Mouse (Mus musculus) heart, embryonic 10.5 days (tissue): Measurements from ENCODE around the gene Fitm2. TPM values are rescaled to one million over a fixed set of nuclear protein-coding genes. Genes with fewer than 3 reads are reported as not detected.

Experiments used
- DNase-seq: peaks from one replicate; pipeline ENCODE4 v3.0.0-alpha.2; 2017; ENCODE audit warnings: low spot score
- H3K27ac ChIP-seq: fragments of 300-500 bp; sonication (generic); 2 replicates; pipeline ENCODE4 v1.5.1; 2016; ENCODE audit warnings: mild to moderate bottlenecking
- H3K27me3 ChIP-seq: fragments of 300-500 bp; sonication (generic); 2 replicates; pipeline ENCODE4 v1.6.1; 2016; ENCODE audit warnings: mild to moderate bottlenecking; ENCODE audit not compliant: poor library complexity, insufficient read depth, severe bottlenecking
- H3K36me3 ChIP-seq: fragments of 300-500 bp; sonication (generic); 2 replicates; pipeline ENCODE4 v1.6.1; 2016; ENCODE audit warnings: mild to moderate bottlenecking, moderate library complexity
- H3K4me1 ChIP-seq: fragments of 300-500 bp; sonication (generic); 2 replicates; pipeline ENCODE4 v1.6.1; 2016; ENCODE audit warnings: mild to moderate bottlenecking
- H3K4me3 ChIP-seq: fragments of 300-500 bp; sonication (generic); 2 replicates; pipeline ENCODE4 v1.5.1; 2016; ENCODE audit warnings: mild to moderate bottlenecking, moderate library complexity
- H3K9me3 ChIP-seq: fragments of 300-500 bp; sonication (generic); 2 replicates; pipeline ENCODE4 v1.6.1; 2016; ENCODE audit warnings: mild to moderate bottlenecking, moderate library complexity
- WGBS: fragments of 180-500 bp; shearing (Covaris S2); methylation state at CpG from one replicate; pipeline ENCODE4 v1.1.7; 2016; 5-methylcytosine and 5-hydroxymethylcytosine counted together
- polyA plus RNA-seq: library from polyadenylated mRNA; unstranded; fragments of >200 nt; fragmentation: Nextera tagmentation; extraction: Ambion mirVana; gene quantifications from 2 replicates; pipeline ENCODE4 v1.2.1, GENCODE M21; 2016

Fitm2 gene
- polyA plus RNA-seq, 1 experiment from 2014 or later = 13.0 TPM

DNA sequence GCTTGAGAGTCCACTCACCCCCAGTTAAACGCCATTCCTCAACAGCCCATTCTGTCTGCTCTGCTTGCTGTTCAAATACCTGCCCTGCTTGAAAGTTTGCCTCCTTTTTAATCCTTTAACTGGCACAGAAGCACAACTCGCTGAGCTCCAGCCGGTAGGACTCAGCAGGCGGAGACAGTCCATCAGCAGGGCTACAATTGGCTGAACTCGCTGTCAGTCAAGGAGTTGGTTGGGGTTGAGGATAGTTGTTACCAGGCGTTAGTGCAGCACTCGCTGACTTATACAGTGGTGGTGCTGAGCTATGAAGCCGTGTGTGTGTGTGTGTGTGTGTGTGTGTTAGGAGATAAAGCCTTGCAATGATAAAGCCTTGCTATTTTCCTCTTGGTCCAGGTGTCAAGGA is 11.8 kb downstream of the Fitm2 start:
- Histone ChIP-seq H3K27me3 (peaks cover 31% of the 10 kb centered on the region), H3K27ac (no peak overlapping the region), H3K36me3 (no peaks in the 10 kb centered on the region), H3K9me3 (no peaks in the 10 kb centered on the region), H3K4me3 (no peak overlapping the region), H3K4me1 (peaks cover 52% of the 10 kb centered on the region)
- DNase-seq = no peak
- 90% methylated on average over 8 of the region's 8 CpGs for WGBS

DNA sequence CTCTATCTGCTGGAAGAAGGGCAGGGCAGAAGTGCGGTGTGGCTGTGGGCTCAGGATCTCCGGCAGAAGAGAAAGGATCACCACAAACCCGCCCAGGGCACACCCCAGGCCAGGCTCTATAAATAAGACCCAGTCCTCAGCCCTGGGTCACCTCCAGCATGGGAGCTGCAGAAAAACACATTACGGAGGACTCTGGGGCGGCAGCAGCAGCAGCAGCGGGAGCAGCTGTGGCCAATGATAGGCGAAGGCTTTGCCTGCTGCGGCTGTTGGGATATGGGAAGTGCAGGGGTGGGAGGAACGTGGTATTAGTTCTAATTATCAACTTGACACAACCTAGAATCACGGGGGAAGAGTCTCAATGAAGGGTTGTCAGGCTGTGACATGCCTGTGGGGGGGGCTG is 13.0 kb downstream of the Fitm2 start:
- DNase-seq = no peak
- no peak overlapping the region for H3K27ac ChIP-seq
- H3K36me3 ChIP-seq = no peaks in the 10 kb centered on the region
- peaks cover 39% of the 10 kb centered on the region for H3K4me1 ChIP-seq
- 28% methylated on average over 10 of the region's 10 CpGs for WGBS
- H3K27me3 ChIP-seq = peaks cover 35% of the 10 kb centered on the region
- H3K9me3 ChIP-seq = no peaks in the 10 kb centered on the region
- H3K4me3 ChIP-seq = no peak overlapping the region; the same call in 1 of the 2 replicates

DNA sequence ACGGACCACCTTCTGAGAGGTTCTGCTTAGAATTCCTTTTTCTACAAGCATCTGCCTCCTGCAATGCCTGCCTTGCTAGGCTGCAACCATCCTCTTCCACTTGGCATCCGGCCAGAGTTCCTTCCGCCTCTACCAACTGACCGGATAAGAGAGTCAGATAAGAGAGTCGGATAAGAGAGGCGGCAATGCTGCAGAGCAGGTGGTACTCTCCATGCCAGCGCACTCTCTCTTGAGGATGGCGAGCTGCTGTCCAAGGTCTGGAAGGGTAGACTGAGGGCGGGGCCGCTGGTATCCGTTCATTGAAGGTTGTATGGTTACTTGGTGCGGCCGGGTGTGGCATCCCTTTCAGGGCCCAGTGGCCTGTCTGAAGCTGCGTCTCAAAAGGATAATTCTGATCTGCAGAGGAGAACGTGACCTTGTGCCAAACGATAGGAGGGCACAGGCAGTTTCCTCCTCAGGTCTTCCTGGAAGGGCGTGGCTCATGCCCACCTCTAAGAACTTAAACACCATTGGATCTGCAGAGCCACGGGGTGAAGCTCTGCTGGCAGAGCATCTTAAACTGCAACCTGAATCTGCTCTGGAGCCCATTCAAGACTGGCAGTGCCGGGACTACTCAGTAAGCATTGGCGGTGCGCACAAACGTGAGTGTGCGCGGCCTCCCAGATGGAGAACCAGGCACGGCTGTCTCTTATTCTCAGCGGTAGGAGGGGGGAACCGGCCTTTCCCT is 13.7 kb downstream of the Fitm2 start:
- no peak for DNase-seq
- no peak overlapping the region; the same call in 1 of the 2 replicates for H3K4me3 ChIP-seq
- no peaks in the 10 kb centered on the region for H3K9me3 ChIP-seq
- no peak overlapping the region for H3K27ac ChIP-seq
- no peaks in the 10 kb centered on the region for H3K36me3 ChIP-seq
- 40% methylated on average over 27 of the region's 27 CpGs for WGBS
- peaks cover 33% of the 10 kb centered on the region for H3K4me1 ChIP-seq
- peaks cover 40% of the 10 kb centered on the region for H3K27me3 ChIP-seq

DNA sequence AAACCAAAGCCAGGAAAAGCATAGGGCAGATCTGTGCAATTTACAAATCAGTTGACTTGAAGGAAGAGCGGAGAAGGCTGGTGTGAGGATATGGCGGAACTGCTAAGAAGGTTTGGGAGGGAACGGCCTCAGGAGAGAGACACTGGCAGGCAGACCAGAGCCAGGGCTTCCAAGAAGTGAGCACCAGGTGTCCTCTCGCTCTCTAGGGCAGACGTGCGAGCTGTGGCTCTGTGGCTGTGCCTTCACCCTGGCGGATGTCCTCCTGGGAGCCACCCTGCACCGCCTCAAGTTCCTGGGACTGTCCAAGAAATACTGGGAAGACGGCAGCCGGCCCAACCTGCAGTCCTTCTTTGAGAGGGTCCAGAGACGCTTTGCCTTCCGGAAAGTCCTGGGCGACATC is 19.1 kb downstream of the Fitm2 start:
- H3K4me3 ChIP-seq = no peak overlapping the region

DNA sequence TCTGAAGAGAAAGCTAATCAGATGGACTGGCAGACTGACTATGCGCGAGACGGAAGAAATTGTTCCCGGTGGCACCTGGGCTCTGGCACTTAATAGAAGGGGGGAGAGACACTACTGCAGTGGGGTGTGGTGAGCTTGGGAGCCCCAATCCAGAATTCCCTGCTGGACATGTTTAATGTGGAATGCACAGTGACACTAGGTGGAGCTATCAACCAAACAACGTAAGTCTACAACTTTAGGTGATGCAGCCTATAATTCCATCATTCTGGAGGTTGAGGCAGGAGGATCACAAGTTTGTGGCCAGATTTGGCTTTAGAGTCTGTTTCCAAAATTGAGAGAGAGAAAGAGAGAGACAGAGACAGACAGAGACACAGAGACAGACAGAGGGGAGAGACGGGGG is 19.7 kb downstream of the Fitm2 start:
- Histone ChIP-seq H3K9me3 (no peaks in the 10 kb centered on the region), H3K36me3 (no peaks in the 10 kb centered on the region), H3K4me3 (no peak overlapping the region), H3K4me1 (peaks cover 4% of the 10 kb centered on the region; the same call in 1 of the 2 replicates), H3K27me3 (peaks cover 40% of the 10 kb centered on the region), H3K27ac (no peak overlapping the region)
- DNase-seq = no peak
- WGBS = 86% methylated on average over 6 of the region's 6 CpGs

More for the DNA sequence above, 19.1 kb downstream of the Fitm2 start:
- 85% methylated on average over 13 of the region's 13 CpGs for WGBS
- DNase-seq = no peak
- H3K9me3 ChIP-seq = no peaks in the 10 kb centered on the region
- no peaks in the 10 kb centered on the region for H3K36me3 ChIP-seq
- H3K27me3 ChIP-seq = peaks cover 47% of the 10 kb centered on the region
- H3K27ac ChIP-seq = no peak overlapping the region
- H3K4me1 ChIP-seq = peaks cover 5% of the 10 kb centered on the region

DNA sequence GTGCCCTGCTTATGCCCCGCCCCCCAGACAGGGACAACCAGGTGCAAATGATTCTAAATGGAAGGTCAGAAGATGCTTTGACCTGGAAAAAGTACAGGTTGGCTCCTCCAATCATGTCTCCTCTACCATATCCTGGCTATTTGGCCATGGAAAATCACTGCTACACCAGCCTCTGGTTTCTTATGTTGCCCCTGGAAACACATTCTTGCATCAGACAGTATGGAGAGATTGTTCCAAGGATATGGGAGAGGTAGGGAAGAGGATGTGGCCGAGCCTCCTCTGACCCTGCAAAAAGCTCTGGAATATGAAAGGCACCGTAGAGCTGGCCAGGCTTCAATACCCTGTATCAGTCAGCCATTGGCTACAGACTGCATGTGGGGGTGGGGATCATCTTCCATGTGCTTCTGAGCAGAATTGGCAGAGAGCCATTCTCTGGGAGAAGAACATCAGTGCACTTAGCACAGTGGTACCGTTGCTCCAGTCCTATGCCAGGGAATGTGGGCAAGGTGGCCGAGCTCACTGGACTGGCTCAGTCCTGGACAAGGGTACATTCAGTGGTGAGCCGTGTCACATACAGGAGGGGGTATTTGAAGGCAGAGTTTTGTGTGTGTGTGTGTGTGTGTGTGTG is 21.6 kb downstream of the Fitm2 start:
- Histone ChIP-seq H3K4me1 (peaks cover 4% of the 10 kb centered on the region), H3K36me3 (no peaks in the 10 kb centered on the region), H3K27me3 (peaks cover 36% of the 10 kb centered on the region; the same call in 1 of the 2 replicates), H3K9me3 (no peaks in the 10 kb centered on the region), H3K4me3 (no peak overlapping the region), H3K27ac (no peak overlapping the region)
- DNase-seq = no peak
- WGBS = 66% methylated on average over 6 of the region's 6 CpGs

DNA sequence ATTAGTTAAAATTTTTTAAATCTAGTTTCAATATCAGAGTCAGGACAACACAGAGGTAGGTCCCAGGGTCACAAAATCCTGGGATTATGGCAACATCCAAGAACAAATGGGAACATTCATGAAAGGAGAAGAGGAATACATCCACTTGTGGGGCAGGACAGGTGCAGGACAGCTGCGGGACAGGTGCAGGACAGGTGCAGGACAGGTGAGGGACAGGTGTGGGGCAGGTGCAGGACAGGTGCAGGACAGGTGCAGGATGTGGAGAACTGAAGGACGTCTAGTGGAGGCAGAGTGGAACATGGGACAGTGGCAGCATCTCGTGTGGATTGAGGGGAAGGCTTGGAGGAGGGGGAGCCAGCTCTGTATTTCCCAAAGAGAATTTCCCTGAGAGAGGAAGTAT is 23.2 kb downstream of the Fitm2 start:
- WGBS = 72% methylated on average over 3 of the region's 3 CpGs
- Histone ChIP-seq H3K27me3 (peaks cover 32% of the 10 kb centered on the region; the same call in 1 of the 2 replicates), H3K27ac (no peak overlapping the region), H3K9me3 (no peaks in the 10 kb centered on the region), H3K4me3 (no peak overlapping the region), H3K4me1 (peaks cover 4% of the 10 kb centered on the region), H3K36me3 (no peaks in the 10 kb centered on the region)
- no peak for DNase-seq

DNA sequence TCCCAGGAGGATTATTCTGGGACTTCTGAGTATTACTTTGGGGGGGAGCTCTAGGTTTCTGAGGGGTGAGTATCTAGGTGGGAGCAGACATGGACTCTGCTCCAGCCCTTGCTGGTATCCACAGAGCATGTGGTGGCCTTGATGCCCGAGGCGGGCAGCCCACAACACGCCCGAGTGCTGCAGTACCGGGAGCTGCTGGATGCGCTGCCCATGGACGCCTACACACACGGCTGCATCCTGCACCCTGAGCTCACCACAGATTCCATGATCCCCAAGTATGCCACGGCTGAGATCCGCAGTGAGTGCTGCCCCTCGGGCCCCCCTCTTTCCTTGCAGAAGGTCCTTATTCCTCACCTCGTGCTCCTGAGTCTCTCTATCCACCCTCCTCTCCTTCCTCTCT is 25.1 kb downstream of the Fitm2 start:
- Histone ChIP-seq H3K4me1 (peaks cover 4% of the 10 kb centered on the region), H3K27ac (no peak overlapping the region), H3K9me3 (no peaks in the 10 kb centered on the region), H3K4me3 (no peak overlapping the region), H3K36me3 (no peaks in the 10 kb centered on the region), H3K27me3 (peaks cover 32% of the 10 kb centered on the region; the same call in 1 of the 2 replicates)
- DNase-seq = no peak
- 73% methylated on average over 12 of the region's 12 CpGs for WGBS

DNA sequence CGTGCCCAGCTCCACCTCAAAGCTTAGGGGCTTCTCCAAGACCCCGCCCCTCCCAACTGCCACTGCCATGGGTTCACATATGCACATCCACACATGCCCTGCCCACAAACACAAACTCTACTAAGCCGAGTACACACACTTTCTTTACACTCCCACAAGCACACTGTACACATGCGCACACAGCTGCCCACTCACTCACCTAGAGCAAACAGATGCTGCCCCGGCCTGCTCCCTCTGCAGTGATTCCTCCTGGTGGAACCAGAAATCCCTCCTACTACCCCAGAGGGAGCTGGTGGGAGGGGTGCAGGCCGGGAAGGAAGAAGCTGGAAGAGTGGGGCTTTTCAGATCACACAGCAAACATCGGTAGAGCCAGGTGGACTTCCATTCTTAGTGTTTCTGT is 28.4 kb downstream of the Fitm2 start:
- no peak for DNase-seq
- Histone ChIP-seq H3K27me3 (peaks cover 26% of the 10 kb centered on the region), H3K4me1 (peaks cover 4% of the 10 kb centered on the region), H3K27ac (no peak overlapping the region), H3K4me3 (no peak overlapping the region), H3K9me3 (no peaks in the 10 kb centered on the region), H3K36me3 (no peaks in the 10 kb centered on the region)
- whole genome bisulfite sequencing = 61% methylated on average over 7 of the region's 7 CpGs

DNA sequence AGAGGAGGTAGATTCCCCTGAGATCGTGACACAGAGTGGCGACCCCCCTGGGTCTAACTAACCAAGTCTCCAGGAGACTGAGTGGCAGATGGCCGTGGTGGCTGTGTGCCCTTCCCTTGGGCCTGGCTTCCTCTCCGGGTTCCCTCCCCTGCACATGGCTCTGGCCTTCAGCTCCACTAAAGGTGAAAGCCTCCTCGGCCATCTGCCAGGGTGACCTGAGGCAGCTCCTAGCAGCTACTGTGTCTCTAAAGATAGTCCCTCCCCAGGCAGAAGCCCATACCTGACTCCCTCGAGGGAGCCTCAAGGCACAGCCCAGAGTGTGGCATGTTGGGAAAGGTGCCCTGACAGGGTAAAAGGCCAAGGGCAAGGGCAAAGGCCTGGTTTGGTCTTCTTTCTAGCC is 28.9 kb downstream of the Fitm2 start:
- WGBS = 50% methylated on average over 6 of the region's 6 CpGs
- no peaks in the 10 kb centered on the region for H3K9me3 ChIP-seq
- H3K27me3 ChIP-seq = peaks cover 31% of the 10 kb centered on the region
- DNase-seq = no peak
- no peaks in the 10 kb centered on the region for H3K36me3 ChIP-seq
- H3K4me3 ChIP-seq = no peak overlapping the region
- H3K4me1 ChIP-seq = peaks cover 7% of the 10 kb centered on the region
- no peak overlapping the region for H3K27ac ChIP-seq

DNA sequence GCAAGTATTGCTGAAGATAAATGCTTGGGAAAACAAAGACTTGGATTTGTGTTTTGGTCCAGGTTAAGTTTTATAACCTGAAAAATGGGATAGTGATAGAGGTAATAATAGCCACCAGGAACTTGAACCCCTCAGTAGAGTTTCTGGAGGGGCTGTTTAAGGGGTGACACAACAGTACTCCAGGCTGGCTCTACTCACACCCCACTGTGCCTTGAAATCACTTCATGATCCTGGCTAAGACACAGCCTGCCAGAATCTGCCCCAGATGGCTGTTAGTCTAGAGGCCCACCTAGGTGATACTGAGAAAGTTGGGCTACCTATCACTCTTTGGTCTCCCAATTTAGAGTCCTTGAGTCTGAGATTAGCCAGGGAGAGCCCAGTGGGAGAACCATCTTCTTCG is 32.9 kb downstream of the Fitm2 start:
- Histone ChIP-seq H3K36me3 (no peaks in the 10 kb centered on the region), H3K9me3 (no peaks in the 10 kb centered on the region), H3K27me3 (peaks cover 46% of the 10 kb centered on the region), H3K27ac (no peak overlapping the region), H3K4me1 (peaks cover 9% of the 10 kb centered on the region), H3K4me3 (no peak overlapping the region)
- no peak for DNase-seq
- 38% methylated on average over 1 of the region's 1 CpGs for WGBS

DNA sequence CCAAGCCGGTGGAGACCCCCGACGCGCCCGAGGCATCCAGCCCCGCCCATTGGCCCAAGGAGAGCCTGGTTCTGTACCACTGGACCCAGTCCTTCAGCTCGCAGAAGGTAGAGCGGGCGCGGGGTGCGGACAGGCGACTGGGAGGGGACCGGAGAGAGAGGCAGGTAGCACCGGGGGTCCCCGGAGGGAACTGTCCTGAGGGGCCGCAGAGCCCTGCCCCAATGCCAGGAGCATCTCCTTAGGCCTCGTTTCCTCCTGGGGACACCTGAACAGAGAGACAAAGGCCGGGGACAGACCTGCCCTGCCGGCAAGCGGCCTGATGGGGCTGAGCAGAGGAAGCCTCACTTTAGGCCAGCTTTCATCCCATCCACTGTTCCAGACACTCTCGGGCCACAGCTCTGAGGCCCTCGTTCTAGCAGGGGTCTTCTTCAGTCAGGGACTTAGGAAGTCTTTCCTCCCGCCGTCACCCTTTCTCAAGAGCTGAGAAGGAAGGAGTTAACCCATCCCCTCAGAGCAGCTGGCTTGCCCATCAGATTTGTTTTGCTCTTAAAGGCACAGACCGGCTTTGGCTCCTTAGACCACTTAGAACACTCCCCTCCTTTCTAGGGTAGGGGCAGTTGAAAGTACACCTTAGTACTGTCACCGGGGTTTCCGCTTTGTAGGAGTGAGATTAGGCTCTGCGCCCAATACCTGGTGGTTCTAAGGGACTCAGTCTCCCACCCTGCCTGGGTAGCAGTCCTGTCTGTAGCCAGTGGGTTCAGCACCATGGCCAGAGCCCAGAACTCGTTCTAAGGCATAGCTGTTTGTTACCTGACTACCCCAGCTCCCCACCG is 33.6 kb downstream of the Fitm2 start:
- no peaks in the 10 kb centered on the region for H3K9me3 ChIP-seq
- H3K27me3 ChIP-seq = peaks cover 42% of the 10 kb centered on the region
- H3K36me3 ChIP-seq = no peaks in the 10 kb centered on the region
- 3% methylated on average over 30 of the region's 30 CpGs for WGBS
- H3K27ac ChIP-seq = peak overlapping the region; percentile 25; the same call in 1 of the 2 replicates
- peaks cover 9% of the 10 kb centered on the region for H3K4me1 ChIP-seq
- DNase-seq = peak; percentile 84
- H3K4me3 ChIP-seq = peak overlapping the region; percentile 52

DNA sequence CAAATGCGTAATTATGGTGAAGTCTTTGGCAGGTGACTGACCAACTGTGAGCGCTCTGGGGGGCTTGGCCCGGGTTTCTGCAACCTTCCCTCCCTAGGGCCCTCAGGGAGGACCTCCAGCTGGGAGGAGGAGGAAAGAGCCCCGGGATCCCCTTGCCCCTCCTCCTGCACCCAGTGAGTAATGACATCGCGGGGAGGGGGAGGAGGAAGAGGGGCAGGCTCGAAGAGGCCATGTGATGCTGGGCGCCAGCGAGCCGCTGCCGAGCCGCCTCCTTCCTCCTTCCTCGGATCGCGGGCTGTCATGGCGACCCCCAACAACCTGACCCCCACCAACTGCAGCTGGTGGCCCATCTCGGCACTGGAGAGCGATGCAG is 34.2 kb downstream of the Fitm2 start, which contains the start of gene Gdap1l1:
Gdap1l1 (plus strand) TSS at position 231 of the 373 bp plus-strand sequence.
- Histone ChIP-seq H3K27ac (peak within 1 kb of the TSS; percentile 25; the same call in 1 of the 2 replicates), H3K27me3 (peaks cover 42% of the 10 kb centered on the region), H3K9me3 (no peaks in the 10 kb centered on the region), H3K36me3 (no peaks in the 10 kb centered on the region), H3K4me3 (peak within 1 kb of the TSS; percentile 52), H3K4me1 (peaks cover 9% of the 10 kb centered on the region)
- whole genome bisulfite sequencing = 1% methylated on average over 17 of the region's 18 CpGs
- DNase-seq = no peak
